Mouse (Mus musculus) frontal cortex, postnatal 10 days (tissue): ENCODE results near the gene Ehmt2.
A peak's percentile ranks its signal among the peaks of the same experiment; 100 is the strongest.
"Not testable (repeated sequence)": the region's sequence is repeated elsewhere in the genome, so short reads cannot be mapped to it uniquely, and the experiment has no call there.

Source experiments
- DNase-seq, 2 experiments: peaks; one replicate each; pipeline ENCODE4 v3.0.0; 2022; ENCODE audit warnings: low spot score in 2 of 2, mixed read lengths in 1 of 2

The Ehmt2 gene

GRCm38 (mm10) chr17:34924258-34924657 is 26.0 kb downstream of the Ehmt2 start:
- no peak for DNase-seq

GRCm38 (mm10) chr17:34927306-34928019 is 29.2 kb downstream of the Ehmt2 start:
- no peak for DNase-seq

GRCm38 (mm10) chr17:34928841-34929240 is 30.6 kb downstream of the Ehmt2 start:
- no peak for DNase-seq

GRCm38 (mm10) chr17:34931061-34931734 is 32.9 kb downstream of the Ehmt2 start, which contains the start of gene Neu1:
Gene Neu1 (plus strand): TSS chr17:34931253.
- DNase-seq: peak; percentile 98

- no peak for DNase-seq
Measured at GRCm38 (mm10) chr17:34931735-34932098, 33.4 kb downstream of the Ehmt2 start.

GRCm38 (mm10) chr17:34932287-34932686 is 34.0 kb downstream of the Ehmt2 start:
- DNase-seq: no peak

- no peak for DNase-seq
Measured at GRCm38 (mm10) chr17:34934031-34934430, 35.8 kb downstream of the Ehmt2 start.

- no peak for DNase-seq
Measured at GRCm38 (mm10) chr17:34934830-34935229, 36.6 kb downstream of the Ehmt2 start.

GRCm38 (mm10) chr17:34937960-34938505 is 39.8 kb downstream of the Ehmt2 start:
- no peak for DNase-seq

GRCm38 (mm10) chr17:34941344-34942041 is 43.2 kb downstream of the Ehmt2 start:
- DNase-seq: no peak

GRCm38 (mm10) chr17:34943128-34943815 is 45.0 kb downstream of the Ehmt2 start:
- no peak for DNase-seq

- DNase-seq: no peak
Measured at GRCm38 (mm10) chr17:34944362-34944761, 46.1 kb downstream of the Ehmt2 start.

- DNase-seq: no peak
Measured at GRCm38 (mm10) chr17:34946486-34947140, 48.3 kb downstream of the Ehmt2 start.

- DNase-seq: no peak
Measured at GRCm38 (mm10) chr17:34947606-34948005, 49.3 kb downstream of the Ehmt2 start.

GRCm38 (mm10) chr17:34948721-34949552 is 50.7 kb downstream of the Ehmt2 start:
- not testable (repeated sequence) for DNase-seq

GRCm38 (mm10) chr17:34949553-34949969 is 51.3 kb downstream of the Ehmt2 start:
- DNase-seq: no peak

- DNase-seq: no peak
Measured at GRCm38 (mm10) chr17:34950514-34951455, 52.5 kb downstream of the Ehmt2 start.

- peak in 1 of 2 experiments; percentile 69 for DNase-seq
Measured at GRCm38 (mm10) chr17:34951636-34952377, 53.5 kb downstream of the Ehmt2 start.
